Mouse (Mus musculus): ENCODE measurements around the gene Fam198a.
A peak's percentile ranks its signal among the peaks of the same experiment; 100 is the strongest.

The Fam198a gene

GRCm38 (mm10) chr9:121925959-121926358, 24.8 kb upstream of the Fam198a start:
- peak in 1 of 2 experiments; percentile 9 for DNase-seq (ENCODE audit: low spot score in 2 of 2)

GRCm38 (mm10) chr9:121926634-121927405, 24.0 kb upstream of the Fam198a start:
- peak in 1 of 2 experiments; percentile 20 for DNase-seq (ENCODE audit: low spot score in 2 of 2)

GRCm38 (mm10) chr9:121927721-121928120, 23.1 kb upstream of the Fam198a start:
- no peak for DNase-seq (ENCODE audit: low spot score in 2 of 2)

GRCm38 (mm10) chr9:121928498-121928897, 22.3 kb upstream of the Fam198a start:
- peak; percentile 53 to 81 for DNase-seq (ENCODE audit: low spot score in 2 of 2)

GRCm38 (mm10) chr9:121934856-121935255, 15.9 kb upstream of the Fam198a start:
- DNase-seq (ENCODE audit: low spot score in 2 of 2): no peak

- DNase-seq (ENCODE audit: low spot score in 2 of 2): no peak
Observed at GRCm38 (mm10) chr9:121936952-121937351, 13.8 kb upstream of the Fam198a start.

GRCm38 (mm10) chr9:121937451-121937864, 13.3 kb upstream of the Fam198a start:
- DNase-seq (ENCODE audit: low spot score in 2 of 2): no peak

GRCm38 (mm10) chr9:121937944-121938355, 12.8 kb upstream of the Fam198a start:
- no peak for DNase-seq (ENCODE audit: low spot score in 2 of 2)

- DNase-seq (ENCODE audit: low spot score in 2 of 2): peak in 1 of 2 experiments; percentile 46
Observed at GRCm38 (mm10) chr9:121943005-121943404, 7.8 kb upstream of the Fam198a start.

- DNase-seq (ENCODE audit: low spot score in 2 of 2): no peak
Observed at GRCm38 (mm10) chr9:121943628-121944027, 7.2 kb upstream of the Fam198a start.

GRCm38 (mm10) chr9:121947784-121948183, 3.0 kb upstream of the Fam198a start:
- peak in 1 of 2 experiments; percentile 42 for DNase-seq (ENCODE audit: low spot score in 2 of 2)

- DNase-seq (ENCODE audit: low spot score in 2 of 2): no peak
Observed at GRCm38 (mm10) chr9:121948431-121948830, 2.4 kb upstream of the Fam198a start.

- no peak for DNase-seq (ENCODE audit: low spot score in 2 of 2)
Observed at GRCm38 (mm10) chr9:121951114-121951423, 281 bp downstream of the Fam198a start.

- DNase-seq (ENCODE audit: low spot score in 2 of 2): no peak
Observed at GRCm38 (mm10) chr9:121952596-121952995, 1.8 kb downstream of the Fam198a start.

GRCm38 (mm10) chr9:121959966-121960635, 9.3 kb downstream of the Fam198a start:
- no peak for DNase-seq (ENCODE audit: low spot score in 2 of 2)

GRCm38 (mm10) chr9:121964941-121965340, 14.2 kb downstream of the Fam198a start:
- DNase-seq (ENCODE audit: low spot score in 2 of 2): no peak

GRCm38 (mm10) chr9:121968258-121968657, 17.5 kb downstream of the Fam198a start:
- no peak for DNase-seq (ENCODE audit: low spot score in 2 of 2)

GRCm38 (mm10) chr9:121969841-121970381, 19.1 kb downstream of the Fam198a start:
- no peak for DNase-seq (ENCODE audit: low spot score in 2 of 2)

- DNase-seq (ENCODE audit: low spot score in 2 of 2): no peak
Observed at GRCm38 (mm10) chr9:121973207-121973606, 22.4 kb downstream of the Fam198a start.

GRCm38 (mm10) chr9:121974141-121974986, 23.6 kb downstream of the Fam198a start:
- DNase-seq (ENCODE audit: low spot score in 2 of 2): no peak

GRCm38 (mm10) chr9:121975321-121975720, 24.5 kb downstream of the Fam198a start:
- no peak for DNase-seq (ENCODE audit: low spot score in 2 of 2)

GRCm38 (mm10) chr9:121981046-121981445, 30.3 kb downstream of the Fam198a start:
- DNase-seq (ENCODE audit: low spot score in 2 of 2): no peak
